Mouse (Mus musculus) E14TG2a.4 (cell line): Measurements from ENCODE around the gene Kcnk6.

Source experiments
- CTCF ChIP-seq: conservative IDR thresholded peaks from 2 replicates; pipeline ENCODE4 v1.5.1; 2014; ENCODE audit warnings: low read length
- NANOG ChIP-seq: IDR thresholded peaks from 2 replicates; pipeline ENCODE4 v1.6.1; 2014; ENCODE audit warnings: borderline replicate concordance, low read length, mixed read lengths
- POU5F1 ChIP-seq: IDR thresholded peaks from 2 replicates; pipeline ENCODE4 v1.6.1; 2014; ENCODE audit warnings: low read length, borderline replicate concordance

DNA sequence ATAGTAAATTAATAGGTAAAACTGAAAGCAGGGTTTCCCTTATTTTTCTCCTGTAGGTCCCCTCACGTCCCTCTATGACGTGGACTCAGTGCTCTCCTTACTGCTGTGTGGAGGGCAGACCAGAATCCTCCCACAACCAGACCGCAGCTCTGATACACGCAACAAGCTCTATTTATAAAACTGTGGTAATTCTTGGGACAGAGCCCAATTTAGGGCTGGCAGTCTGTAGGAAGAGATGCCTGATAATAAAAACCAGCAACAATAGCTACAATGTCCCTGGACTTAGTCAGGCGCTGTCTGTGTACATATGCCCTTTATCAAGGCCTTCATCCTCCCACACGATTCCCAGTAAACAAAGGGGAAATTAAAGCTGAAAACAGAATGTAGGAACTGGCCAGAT is 1.4 kb upstream of the Kcnk6 start:
- TF ChIP-seq CTCF (no peak), NANOG (no peak), POU5F1 (no peak)
